In genomic region chr2:33515431-33515830, GRCm38 (mm10) we compare ENCODE assay signal across 26 mouse cellular contexts. TPM values are rescaled to one million over a fixed set of nuclear protein-coding genes. Genes with fewer than 3 reads are reported as not detected.
DNase-seq lines count a peak whose midpoint lies in the region; ATAC-seq and TF ChIP-seq lines count a peak whose summit lies in the region.
"Had no signal": no experiment of that assay in that cellular context is flagged by ENCODE, and none has a peak within 500 bp of the region (broad histone marks: within the 10 kb centered on the region; RNA-seq: fewer than 3 reads in every experiment).

No protein-coding gene starts in this region.

- no peak overlapping the region for H3K4me3 ChIP-seq in hindbrain, embryonic 13.5 days
- H3K4me3 ChIP-seq in hindbrain, postnatal 0 days (ENCODE audit: low read length) = no peak overlapping the region
- no peak overlapping the region for H3K4me3 ChIP-seq in neural tube, embryonic 12.5 days
- H3K4me3 ChIP-seq in limb, embryonic 12.5 days (replicated peaks) = peak overlapping the region; percentile 9; the same call in 1 of the 2 replicates
- no peak overlapping the region for H3K4me3 ChIP-seq in neural tube, embryonic 15.5 days (replicated peaks)
- H3K4me3 ChIP-seq: forebrain, embryonic 10.5 days; heart, embryonic 13.5 days; liver, embryonic 12.5 days; midbrain, embryonic 15.5 days; myocyte had no signal

- no peak for TF ChIP-seq CTCF in hindbrain, postnatal 0 days (IDR thresholded peaks at IDR 0.05; ENCODE audit: low read depth)

- peaks cover 15% of the 10 kb centered on the region; the same call in 1 of the 2 replicates for H3K4me1 ChIP-seq in hindbrain, embryonic 13.5 days (replicated peaks)
- H3K4me1 ChIP-seq in hindbrain, postnatal 0 days (ENCODE audit: insufficient read depth, low read length) = no peaks in the 10 kb centered on the region
- 0 out of 2 replicates have a peak, but pooled peaks cover 8% of the 10 kb centered on the region for H3K4me1 ChIP-seq in neural tube, embryonic 12.5 days
- peaks cover 14% of the 10 kb centered on the region for H3K4me1 ChIP-seq in limb, embryonic 12.5 days (replicated peaks)
- H3K4me1 ChIP-seq in neural tube, embryonic 15.5 days = peaks cover 29% of the 10 kb centered on the region
- H3K4me1 ChIP-seq: forebrain, embryonic 10.5 days; heart, embryonic 13.5 days; midbrain, embryonic 15.5 days had no signal

- no peaks in the 10 kb centered on the region for H3K9me3 ChIP-seq in hindbrain, embryonic 13.5 days
- no peaks in the 10 kb centered on the region for H3K9me3 ChIP-seq in hindbrain, postnatal 0 days (ENCODE audit: low read length)
- no peaks in the 10 kb centered on the region for H3K9me3 ChIP-seq in neural tube, embryonic 12.5 days
- H3K9me3 ChIP-seq in limb, embryonic 12.5 days = 0 out of 2 replicates have a peak, but pooled peaks cover 8% of the 10 kb centered on the region
- H3K9me3 ChIP-seq in neural tube, embryonic 15.5 days (replicated peaks) = no peaks in the 10 kb centered on the region
- H3K9me3 ChIP-seq: forebrain, embryonic 10.5 days; liver, embryonic 12.5 days; midbrain, embryonic 15.5 days had no signal

- no peak overlapping the region for H3K9ac ChIP-seq in hindbrain, embryonic 13.5 days
- H3K9ac ChIP-seq in hindbrain, postnatal 0 days (replicated peaks; ENCODE audit: low read length) = no peak overlapping the region
- no peak overlapping the region for H3K9ac ChIP-seq in neural tube, embryonic 12.5 days
- H3K9ac ChIP-seq in limb, embryonic 12.5 days (replicated peaks) = no peak overlapping the region
- no peak overlapping the region for H3K9ac ChIP-seq in neural tube, embryonic 15.5 days (replicated peaks)
- H3K9ac ChIP-seq: heart, embryonic 13.5 days; liver, embryonic 12.5 days; midbrain, embryonic 15.5 days had no signal

- H3K27me3 ChIP-seq in hindbrain, embryonic 13.5 days = 0 out of 2 replicates have a peak, but pooled peaks cover 3% of the 10 kb centered on the region
- no peaks in the 10 kb centered on the region for H3K27me3 ChIP-seq in hindbrain, postnatal 0 days (ENCODE audit: insufficient read depth, low read length)
- no peaks in the 10 kb centered on the region; the same call in 1 of the 2 replicates for H3K27me3 ChIP-seq in neural tube, embryonic 12.5 days (replicated peaks)
- H3K27me3 ChIP-seq in limb, embryonic 12.5 days = peaks cover 15% of the 10 kb centered on the region; the same call in 1 of the 2 replicates
- H3K27me3 ChIP-seq in neural tube, embryonic 15.5 days (replicated peaks) = no peaks in the 10 kb centered on the region
- H3K27me3 ChIP-seq: midbrain, embryonic 15.5 days had no signal

- no peaks in the 10 kb centered on the region for H3K36me3 ChIP-seq in hindbrain, embryonic 13.5 days
- H3K36me3 ChIP-seq in hindbrain, postnatal 0 days (ENCODE audit: insufficient read depth, low read length) = no peaks in the 10 kb centered on the region
- H3K36me3 ChIP-seq in neural tube, embryonic 12.5 days = no peaks in the 10 kb centered on the region
- H3K36me3 ChIP-seq in limb, embryonic 12.5 days = no peaks in the 10 kb centered on the region
- no peaks in the 10 kb centered on the region for H3K36me3 ChIP-seq in neural tube, embryonic 15.5 days
- H3K36me3 ChIP-seq: forebrain, embryonic 10.5 days; heart, embryonic 13.5 days; liver, embryonic 12.5 days; midbrain, embryonic 15.5 days had no signal

- 0 out of 2 replicates have a peak overlapping the region, but pooled peaks have one; percentile 19 for H3K4me2 ChIP-seq in hindbrain, embryonic 13.5 days
- H3K4me2 ChIP-seq in hindbrain, postnatal 0 days (ENCODE audit: low read depth, low read length) = no peak overlapping the region
- H3K4me2 ChIP-seq in neural tube, embryonic 12.5 days (replicated peaks) = peak overlapping the region; percentile 33
- H3K4me2 ChIP-seq in limb, embryonic 12.5 days = peak overlapping the region; percentile 43
- H3K4me2 ChIP-seq in neural tube, embryonic 15.5 days = peak overlapping the region; percentile 32
- H3K4me2 ChIP-seq: heart, embryonic 13.5 days; liver, embryonic 12.5 days; midbrain, embryonic 15.5 days had no signal

- no peak for ATAC-seq in hindbrain, embryonic 13.5 days (ENCODE audit: low FRiP score)
- no peak for ATAC-seq in hindbrain, postnatal 0 days
- ATAC-seq in neural tube, embryonic 12.5 days (ENCODE audit: low FRiP score, low read depth) = no peak
- ATAC-seq in limb, embryonic 12.5 days (ENCODE audit: insufficient number of reproducible peaks, insufficient read depth, low FRiP score, low TSS enrichment, low read depth) = no peak
- ATAC-seq in neural tube, embryonic 15.5 days (ENCODE audit: low FRiP score) = peak; percentile 40
- ATAC-seq in megakaryocyte, adult 5-6 weeks (ENCODE audit: poor library complexity, severe bottlenecking) = no peak
- ATAC-seq: forebrain, embryonic 16.5 days; liver, embryonic 12.5 days; midbrain, embryonic 15.5 days had no signal

- 89% methylated on average over 8 of the region's 8 CpGs for WGBS in hindbrain, embryonic 13.5 days
- 84% methylated on average over 8 of the region's 8 CpGs for WGBS in hindbrain, postnatal 0 days
- WGBS in neural tube, embryonic 12.5 days = 77% methylated on average over 8 of the region's 8 CpGs
- 63% methylated on average over 8 of the region's 8 CpGs for WGBS in limb, embryonic 12.5 days
- WGBS in neural tube, embryonic 15.5 days = 54% methylated on average over 8 of the region's 8 CpGs

- no peak for DNase-seq in hindbrain, postnatal 0 days (ENCODE audit: low spot score)
- no peak for DNase-seq in neural tube, embryonic 10.5 days (ENCODE audit: extremely low spot score, low spot score)
- no peak for DNase-seq in urinary bladder, postnatal 14 days (ENCODE audit: low spot score)
- DNase-seq: adrenal gland, adult 8-10 months; cerebellum, adult 18-20 months; cerebellum, postnatal 14 days; gastrocnemius, postnatal 14 days; heart, adult 11 months; heart, postnatal 14 days; kidney, adult 9 months; kidney, postnatal 4 days; lung, adult 18-20 months; lung, postnatal 14 days; right cerebral cortex, postnatal 14 days; spleen, adult 18-20 months had no signal

- peak overlapping the region; percentile 71 for H3K27ac ChIP-seq in hindbrain, embryonic 13.5 days
- no peak overlapping the region for H3K27ac ChIP-seq in hindbrain, postnatal 0 days
- H3K27ac ChIP-seq in neural tube, embryonic 12.5 days = no peak overlapping the region
- no peak overlapping the region for H3K27ac ChIP-seq in limb, embryonic 12.5 days
- peak overlapping the region; percentile 70 for H3K27ac ChIP-seq in neural tube, embryonic 15.5 days (replicated peaks)
- H3K27ac ChIP-seq: forebrain, embryonic 10.5 days; heart, embryonic 13.5 days; liver, embryonic 12.5 days; midbrain, embryonic 15.5 days had no signal

RNA-seq across cellular contexts. Expression of gene Zbtb43, which starts 47.1 kb away (rescaled TPM):
- polyA plus RNA-seq in hindbrain, embryonic 13.5 days (2015; fragmentation: Nextera tagmentation; extraction: Ambion mirVana) = 27.7 and 28.2 TPM in 2 replicates
- 19.3 and 23.0 TPM in 2 replicates for total RNA-seq in hindbrain, postnatal 0 days (2014; rRNA removed)
- 19.6 and 20.5 TPM in 2 replicates for polyA plus RNA-seq in hindbrain, postnatal 0 days (2015; fragmentation: Nextera tagmentation; extraction: Ambion mirVana)
- polyA plus RNA-seq in neural tube, embryonic 12.5 days (2016; fragmentation: Nextera tagmentation; extraction: Ambion mirVana) = 23.0 and 23.5 TPM in 2 replicates
- 18.4 and 18.7 TPM in 2 replicates for polyA plus RNA-seq in limb, embryonic 12.5 days (2016; fragmentation: Nextera tagmentation; extraction: Ambion mirVana)
- 20.4 and 21.9 TPM in 2 replicates for polyA plus RNA-seq in neural tube, embryonic 15.5 days (2015; fragmentation: Nextera tagmentation; extraction: Ambion mirVana)
- 8.7 and 13.7 TPM in 2 replicates for total RNA-seq in megakaryocyte, adult 5-6 weeks (2015)
- total RNA-seq in megakaryocyte, adult 5-6 weeks (2017) = 14.7 and 14.8 TPM in 2 replicates

Comparison
In these comparisons a context has a peak if more than half of its experiments do, and no peak if none do; other contexts are left out.
1. H3K27ac ChIP-seq: peak in hindbrain, embryonic 13.5 days (single experiment) and neural tube, embryonic 15.5 days (single experiment); none in hindbrain, postnatal 0 days (single experiment), neural tube, embryonic 12.5 days (single experiment) and limb, embryonic 12.5 days (single experiment).